ENCODE assay signal across 1 mouse cellular context in genomic region chr10:97650334-97650733, GRCm38 (mm10).
TF ChIP-seq lines count a peak whose summit lies in the region.

No protein-coding gene starts in this region.

TF ChIP-seq in myocyte, 11 proteins besides CTCF, POLR2A, EP300 and RAD21 (continued from another document):
- no peak for TF ChIP-seq TCF3 (IDR thresholded peaks at IDR 0.05; ENCODE audit: insufficient read length, low read depth)
